Mouse (Mus musculus) splenic B cell, adult 2 months (primary cell): Measurements from ENCODE around the gene Ptcd3.
"Not testable (repeated sequence)": the region's sequence is repeated elsewhere in the genome, so short reads cannot be mapped to it uniquely, and the experiment has no call there.

ENCODE experiments used
- DNase-seq: peaks from one replicate; pipeline ENCODE4 v3.0.0-alpha.2; 2011; ENCODE audit warnings: low read depth, low spot score
- H3K27me3 ChIP-seq: 2 replicates; pipeline ENCODE4 v1.6.1; 2012; ENCODE audit warnings: mild to moderate bottlenecking, low read length, moderate library complexity, mixed read lengths; ENCODE audit not compliant: control insufficient read depth, poor library complexity, insufficient read depth, severe bottlenecking
- H3K36me3 ChIP-seq: 2 replicates; pipeline ENCODE4 v1.6.1; 2012; ENCODE audit warnings: mild to moderate bottlenecking, low read length, moderate library complexity, mixed read lengths; ENCODE audit not compliant: control insufficient read depth, poor library complexity, insufficient read depth, severe bottlenecking

Ptcd3 gene

GRCm38 (mm10) chr6:71911686-71912450 lies 3.3 kb upstream of the Ptcd3 start:
- H3K36me3 ChIP-seq: peaks cover 9% of the 10 kb centered on the region
- H3K27me3 ChIP-seq: no peaks in the 10 kb centered on the region
- no peak for DNase-seq

GRCm38 (mm10) chr6:71909840-71910239 lies 1.3 kb upstream of the Ptcd3 start:
- H3K27me3 ChIP-seq: no peaks in the 10 kb centered on the region
- peak; percentile 59 for DNase-seq
- H3K36me3 ChIP-seq: peaks cover 12% of the 10 kb centered on the region

GRCm38 (mm10) chr6:71909384-71909783 lies 834 bp upstream of the Ptcd3 start:
- DNase-seq: no peak
- peaks cover 12% of the 10 kb centered on the region for H3K36me3 ChIP-seq
- no peaks in the 10 kb centered on the region for H3K27me3 ChIP-seq

- no peak for DNase-seq
- H3K36me3 ChIP-seq: peaks cover 12% of the 10 kb centered on the region; the same call in 1 of the 2 replicates
- H3K27me3 ChIP-seq: no peaks in the 10 kb centered on the region
These were observed 781 bp downstream of the Ptcd3 start for GRCm38 (mm10) chr6:71907702-71908235.

- peaks cover 20% of the 10 kb centered on the region for H3K36me3 ChIP-seq
- no peaks in the 10 kb centered on the region for H3K27me3 ChIP-seq
- no peak for DNase-seq
These were observed 15.3 kb downstream of the Ptcd3 start for GRCm38 (mm10) chr6:71893263-71893662.

- peak; percentile 18 for DNase-seq
- Histone ChIP-seq H3K27me3 (no peaks in the 10 kb centered on the region), H3K36me3 (peaks cover 19% of the 10 kb centered on the region)
These were observed 30.4 kb downstream of the Ptcd3 start for GRCm38 (mm10) chr6:71877965-71878760.

GRCm38 (mm10) chr6:71871396-71871795 lies 37.2 kb downstream of the Ptcd3 start:
- H3K27me3 ChIP-seq: no peaks in the 10 kb centered on the region
- DNase-seq: no peak
- peaks cover 7% of the 10 kb centered on the region for H3K36me3 ChIP-seq

GRCm38 (mm10) chr6:71868809-71869208 lies 39.7 kb downstream of the Ptcd3 start:
- peak; percentile 56 for DNase-seq
- H3K36me3 ChIP-seq: peaks cover 11% of the 10 kb centered on the region

GRCm38 (mm10) chr6:71867751-71868150 lies 40.8 kb downstream of the Ptcd3 start:
- no peak for DNase-seq
- Histone ChIP-seq H3K27me3 (no peaks in the 10 kb centered on the region), H3K36me3 (peaks cover 13% of the 10 kb centered on the region)

More at GRCm38 (mm10) chr6:71868809-71869208, 39.7 kb downstream of the Ptcd3 start:
- H3K27me3 ChIP-seq: no peaks in the 10 kb centered on the region

GRCm38 (mm10) chr6:71846906-71847305 lies 61.6 kb downstream of the Ptcd3 start:
- not testable (repeated sequence) for DNase-seq, H3K27me3 ChIP-seq, H3K36me3 ChIP-seq

- no peak for DNase-seq
- Histone ChIP-seq H3K27me3 (no peaks in the 10 kb centered on the region), H3K36me3 (peaks cover 2% of the 10 kb centered on the region; the same call in 1 of the 2 replicates)
These were observed 67.8 kb downstream of the Ptcd3 start for GRCm38 (mm10) chr6:71840597-71841290.

GRCm38 (mm10) chr6:71839815-71840214 lies 68.7 kb downstream of the Ptcd3 start:
- Histone ChIP-seq H3K36me3 (no peaks in the 10 kb centered on the region), H3K27me3 (no peaks in the 10 kb centered on the region)
- no peak for DNase-seq

GRCm38 (mm10) chr6:71836811-71837210 lies 71.7 kb downstream of the Ptcd3 start:
- no peaks in the 10 kb centered on the region for H3K36me3 ChIP-seq
- DNase-seq: no peak
- H3K27me3 ChIP-seq: no peaks in the 10 kb centered on the region

GRCm38 (mm10) chr6:71831581-71831960 lies 77.0 kb downstream of the Ptcd3 start:
- Histone ChIP-seq H3K27me3 (no peaks in the 10 kb centered on the region), H3K36me3 (no peaks in the 10 kb centered on the region)
- DNase-seq: peak; percentile 96
